Mouse (Mus musculus) hindbrain, embryonic 16.5 days (tissue): ENCODE results near the gene Arhgap28. TPM values are rescaled to one million over a fixed set of nuclear protein-coding genes. Genes with fewer than 3 reads are reported as not detected.
A peak's percentile ranks its signal among the peaks of the same experiment; 100 is the strongest.

Experiments used
- ATAC-seq: fragments of 200-750 bp; cut with Nextera tagmentation; 2 replicates; pipeline ENCODE4 v1.8.0; 2017; ENCODE audit warnings: moderate TSS enrichment, moderate library complexity
- H3K27ac ChIP-seq: fragments of 300-500 bp; sonication (generic); 2 replicates; pipeline ENCODE4 v1.5.1; 2014; ENCODE audit warnings: low read depth, mild to moderate bottlenecking, control low read depth, low read length, moderate library complexity
- H3K27me3 ChIP-seq: fragments of 300-500 bp; sonication (generic); replicated peaks from 2 replicates; pipeline ENCODE4 v1.6.1; 2014; ENCODE audit warnings: low read length; ENCODE audit not compliant: control insufficient read depth, insufficient read depth
- H3K36me3 ChIP-seq: fragments of 300-500 bp; sonication (generic); 2 replicates; pipeline ENCODE4 v1.6.1; 2014; ENCODE audit warnings: mild to moderate bottlenecking, low read length, moderate library complexity, mixed read lengths; ENCODE audit not compliant: control insufficient read depth, insufficient read depth
- H3K4me1 ChIP-seq: fragments of 300-500 bp; sonication (generic); 2 replicates; pipeline ENCODE4 v1.6.1; 2014; ENCODE audit warnings: low read depth, low read length; ENCODE audit not compliant: control insufficient read depth, insufficient read depth
- H3K4me2 ChIP-seq: fragments of 300-500 bp; sonication (generic); 2 replicates; pipeline ENCODE4 v1.6.1; 2014; ENCODE audit warnings: mild to moderate bottlenecking, low read length, control low read depth, moderate library complexity
- H3K4me3 ChIP-seq: fragments of 300-500 bp; sonication (generic); 2 replicates; pipeline ENCODE4 v1.5.1; 2014; ENCODE audit warnings: mild to moderate bottlenecking, low read length, control low read depth, moderate library complexity
- H3K9ac ChIP-seq: fragments of 300-500 bp; sonication (generic); 2 replicates; pipeline ENCODE4 v1.6.1; 2014; ENCODE audit warnings: low read depth, mild to moderate bottlenecking, control low read depth, low read length, moderate library complexity
- H3K9me3 ChIP-seq: fragments of 300-500 bp; sonication (generic); 2 replicates; pipeline ENCODE4 v1.6.1; 2014; ENCODE audit warnings: mild to moderate bottlenecking, low read length, moderate library complexity; ENCODE audit not compliant: control insufficient read depth
- WGBS: fragments of 180-500 bp; shearing (Covaris S2); extraction: QIAGEN DNeasy Blood & Tissue Kit; methylation state at CpG from one replicate; pipeline ENCODE4 v1.1.7; 2014; 5-methylcytosine and 5-hydroxymethylcytosine counted together
- polyA plus RNA-seq: library from polyadenylated mRNA; unstranded; fragments of >200 nt; fragmentation: Nextera tagmentation; extraction: Ambion mirVana; gene quantifications from 2 replicates; pipeline ENCODE4 v1.2.1, GENCODE M21; 2015

The Arhgap28 gene
- polyA plus RNA-seq, 1 experiment from 2014 or later, result 5.9 TPM

DNA sequence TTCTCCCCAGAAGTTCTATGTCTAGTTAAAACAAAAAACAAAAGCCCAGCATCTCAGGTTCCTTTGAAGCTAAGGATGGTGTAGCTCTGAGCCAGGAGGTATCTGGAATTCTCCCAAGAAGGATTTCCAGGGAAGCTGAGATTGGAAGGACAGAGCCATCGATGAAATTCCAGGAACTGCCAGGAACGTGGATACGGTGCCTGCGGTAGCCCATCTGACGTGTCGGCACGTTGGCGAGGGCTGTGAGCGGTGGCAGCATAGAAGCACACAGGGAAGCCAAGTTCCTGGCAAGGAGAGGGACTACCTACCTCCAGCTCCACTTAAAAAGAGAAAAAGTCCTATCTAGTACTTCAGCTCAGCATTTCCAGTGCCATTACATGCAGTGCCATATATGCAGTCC is 115.8 kb downstream of the Arhgap28 start:
- H3K9ac ChIP-seq, result no peak overlapping the region
- no peaks in the 10 kb centered on the region for H3K36me3 ChIP-seq
- 84% methylated on average over 9 of the region's 9 CpGs for WGBS
- no peak for ATAC-seq
- H3K4me3 ChIP-seq, result no peak overlapping the region
- H3K4me2 ChIP-seq, result no peak overlapping the region
- H3K9me3 ChIP-seq, result no peaks in the 10 kb centered on the region
- no peaks in the 10 kb centered on the region for H3K27me3 ChIP-seq
- no peaks in the 10 kb centered on the region for H3K4me1 ChIP-seq
- no peak overlapping the region for H3K27ac ChIP-seq

- no peak for ATAC-seq
- Histone ChIP-seq H3K9ac (no peak overlapping the region), H3K36me3 (no peaks in the 10 kb centered on the region), H3K4me3 (no peak overlapping the region), H3K4me1 (no peaks in the 10 kb centered on the region), H3K9me3 (no peaks in the 10 kb centered on the region), H3K27ac (no peak overlapping the region), H3K27me3 (no peaks in the 10 kb centered on the region), H3K4me2 (no peak overlapping the region)
- 83% methylated on average over 5 of the region's 5 CpGs for WGBS
These were observed 117.6 kb downstream of the Arhgap28 start for GRCm38 (mm10) chr17:67886326-67886725.

GRCm38 (mm10) chr17:67877599-67877998 is 126.3 kb downstream of the Arhgap28 start:
- no peak overlapping the region for H3K4me3 ChIP-seq
- ATAC-seq, result no peak
- no peak overlapping the region for H3K9ac ChIP-seq
- no peaks in the 10 kb centered on the region for H3K27me3 ChIP-seq
- no peaks in the 10 kb centered on the region for H3K4me1 ChIP-seq
- no peak overlapping the region for H3K4me2 ChIP-seq
- H3K9me3 ChIP-seq, result no peaks in the 10 kb centered on the region
- WGBS, result 80% methylated on average over 12 of the region's 12 CpGs
- H3K36me3 ChIP-seq, result no peaks in the 10 kb centered on the region
- no peak overlapping the region for H3K27ac ChIP-seq

- Histone ChIP-seq H3K27ac (no peak overlapping the region), H3K27me3 (no peaks in the 10 kb centered on the region), H3K9me3 (no peaks in the 10 kb centered on the region), H3K36me3 (no peaks in the 10 kb centered on the region), H3K9ac (no peak overlapping the region), H3K4me2 (no peak overlapping the region), H3K4me1 (no peaks in the 10 kb centered on the region), H3K4me3 (no peak overlapping the region)
- peak; percentile 71 for ATAC-seq
- WGBS, result 71% methylated on average over 23 of the region's 23 CpGs
These were observed 134.0 kb downstream of the Arhgap28 start for GRCm38 (mm10) chr17:67869731-67870601.

DNA sequence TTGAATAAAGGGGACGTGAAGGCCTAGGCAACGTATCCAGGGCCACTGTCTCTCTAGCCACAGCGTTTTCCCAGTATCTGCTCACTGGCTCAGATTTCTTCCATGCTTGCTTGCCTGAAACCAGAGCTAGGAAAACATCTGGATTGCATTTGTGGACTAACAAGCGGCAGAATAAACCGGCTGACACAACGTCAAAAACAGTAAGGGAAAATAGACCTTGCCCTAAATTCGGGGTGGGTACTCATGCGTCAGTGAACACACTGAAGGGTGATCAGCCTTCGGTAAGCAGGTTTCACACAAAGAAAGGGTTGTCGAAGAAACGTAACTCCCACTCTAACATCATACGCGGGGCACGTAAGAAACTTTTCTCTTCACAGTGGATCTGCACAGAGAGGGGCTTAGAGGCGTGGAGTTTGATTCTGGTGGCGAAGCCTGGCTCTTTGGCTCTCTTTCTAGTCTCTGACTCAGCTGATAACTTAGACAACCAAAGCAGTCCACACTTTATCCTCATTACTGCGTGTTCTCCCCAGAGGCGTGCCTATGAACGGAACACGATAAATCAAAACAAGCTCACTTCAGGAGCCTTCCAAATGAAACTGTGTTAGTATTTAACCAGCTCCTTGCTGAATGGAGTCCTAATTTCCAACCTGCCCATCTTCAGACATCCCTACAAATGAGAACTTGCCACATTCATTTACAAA is 137.2 kb downstream of the Arhgap28 start:
- ATAC-seq, result no peak
- WGBS, result 71% methylated on average over 20 of the region's 20 CpGs
- no peaks in the 10 kb centered on the region for H3K36me3 ChIP-seq

GRCm38 (mm10) chr17:67866026-67866425 is 137.9 kb downstream of the Arhgap28 start:
- Histone ChIP-seq H3K4me3 (no peak overlapping the region), H3K4me2 (no peak overlapping the region), H3K9ac (no peak overlapping the region), H3K27me3 (no peaks in the 10 kb centered on the region), H3K9me3 (no peaks in the 10 kb centered on the region), H3K36me3 (no peaks in the 10 kb centered on the region), H3K27ac (no peak overlapping the region), H3K4me1 (no peaks in the 10 kb centered on the region)
- ATAC-seq, result no peak
- WGBS, result 64% methylated on average over 9 of the region's 9 CpGs

More for the DNA sequence above, 137.2 kb downstream of the Arhgap28 start:
- no peak overlapping the region for H3K4me3 ChIP-seq
- no peak overlapping the region for H3K27ac ChIP-seq
- no peak overlapping the region for H3K4me2 ChIP-seq
- H3K4me1 ChIP-seq, result no peaks in the 10 kb centered on the region
- H3K27me3 ChIP-seq, result no peaks in the 10 kb centered on the region
- no peaks in the 10 kb centered on the region for H3K9me3 ChIP-seq
- no peak overlapping the region for H3K9ac ChIP-seq

- Histone ChIP-seq H3K4me1 (no peaks in the 10 kb centered on the region), H3K27me3 (no peaks in the 10 kb centered on the region), H3K9me3 (no peaks in the 10 kb centered on the region), H3K9ac (no peak overlapping the region), H3K4me3 (no peak overlapping the region), H3K36me3 (no peaks in the 10 kb centered on the region), H3K4me2 (no peak overlapping the region), H3K27ac (no peak overlapping the region)
- WGBS, result 83% methylated on average over 3 of the region's 3 CpGs
- ATAC-seq, result no peak
These were observed 139.0 kb downstream of the Arhgap28 start for GRCm38 (mm10) chr17:67864912-67865311.

- H3K4me2 ChIP-seq, result no peak overlapping the region
- no peaks in the 10 kb centered on the region for H3K9me3 ChIP-seq
- no peaks in the 10 kb centered on the region for H3K4me1 ChIP-seq
- no peak overlapping the region for H3K27ac ChIP-seq
- no peak for ATAC-seq
- H3K27me3 ChIP-seq, result no peaks in the 10 kb centered on the region
- no peak overlapping the region for H3K4me3 ChIP-seq
- no peaks in the 10 kb centered on the region for H3K36me3 ChIP-seq
- 89% methylated on average over 10 of the region's 10 CpGs for WGBS
- H3K9ac ChIP-seq, result no peak overlapping the region
These were observed 139.6 kb downstream of the Arhgap28 start for GRCm38 (mm10) chr17:67864363-67864762.

DNA sequence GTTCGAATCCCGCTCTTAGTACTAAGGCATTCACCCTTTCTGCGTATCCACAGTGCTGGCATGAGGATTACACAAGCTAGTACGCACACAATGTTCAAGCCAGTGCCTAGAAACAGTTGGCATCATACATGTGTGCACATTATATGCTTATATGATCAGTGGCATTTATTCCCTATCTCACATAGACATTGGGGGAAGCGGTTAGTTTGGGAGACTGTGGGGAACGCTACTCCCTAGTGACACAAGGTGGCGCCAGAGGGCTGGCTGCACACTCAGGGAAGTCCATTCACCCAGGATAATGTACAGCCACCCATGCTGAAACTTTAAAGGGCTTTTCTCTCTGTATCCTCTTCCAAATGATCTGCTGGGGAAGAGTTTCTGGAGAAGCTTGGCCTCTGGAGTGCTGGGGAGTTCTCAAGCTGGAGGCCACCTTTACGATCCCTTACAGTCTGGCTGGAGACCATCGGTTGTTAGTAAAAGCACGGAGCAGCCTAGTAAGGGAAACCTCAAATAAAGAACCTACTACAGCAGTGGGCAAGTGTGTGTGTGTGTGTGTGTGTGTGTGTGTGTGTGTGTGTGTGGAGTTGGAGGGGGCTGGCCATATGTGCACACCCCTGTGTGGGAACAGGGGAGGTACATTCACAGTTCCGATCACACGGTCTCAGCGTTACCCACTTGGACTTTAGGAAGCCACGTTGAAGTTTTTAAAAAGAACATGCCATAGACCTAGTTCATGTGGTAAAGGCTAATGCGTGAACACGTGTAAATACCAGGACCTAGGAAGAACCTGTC is 142.0 kb downstream of the Arhgap28 start:
- Histone ChIP-seq H3K27me3 (no peaks in the 10 kb centered on the region), H3K4me2 (no peak overlapping the region), H3K4me3 (no peak overlapping the region), H3K9me3 (no peaks in the 10 kb centered on the region), H3K9ac (no peak overlapping the region), H3K27ac (no peak overlapping the region), H3K4me1 (no peaks in the 10 kb centered on the region), H3K36me3 (no peaks in the 10 kb centered on the region)
- WGBS, result 79% methylated on average over 16 of the region's 16 CpGs
- peak; percentile 84 for ATAC-seq
